Mouse (Mus musculus) intestine, embryonic 14.5 days (tissue): ENCODE data around the gene Disc1. TPM values are rescaled to one million over a fixed set of nuclear protein-coding genes. Genes with fewer than 3 reads are reported as not detected.
A peak's percentile ranks its signal among the peaks of the same experiment; 100 is the strongest.

Source experiments
- ATAC-seq: fragments of 200-750 bp; cut with Nextera tagmentation; replicated peaks from 2 replicates; pipeline ENCODE4 v1.8.0; 2017; ENCODE audit warnings: low read depth, moderate number of reproducible peaks, moderate TSS enrichment, moderate library complexity; ENCODE audit not compliant: low FRiP score, low TSS enrichment
- DNase-seq: peaks from one replicate; pipeline ENCODE4 v3.0.0-alpha.2; 2018; ENCODE audit warnings: low spot score
- H3K27ac ChIP-seq: fragments of 300-500 bp; sonication (generic); 2 replicates; pipeline ENCODE4 v1.5.1; 2014; ENCODE audit warnings: low read depth, mild to moderate bottlenecking, control low read depth
- H3K27me3 ChIP-seq: fragments of 300-500 bp; sonication (generic); replicated peaks from 2 replicates; pipeline ENCODE4 v1.6.1; 2014; ENCODE audit warnings: low read length, control low read depth; ENCODE audit not compliant: control insufficient read depth, insufficient read depth
- H3K36me3 ChIP-seq: fragments of 300-500 bp; sonication (generic); 2 replicates; pipeline ENCODE4 v1.6.1; 2014; ENCODE audit warnings: low read length, control low read depth; ENCODE audit not compliant: control insufficient read depth, insufficient read depth
- H3K4me1 ChIP-seq: fragments of 300-500 bp; sonication (generic); replicated peaks from 2 replicates; pipeline ENCODE4 v1.6.1; 2014; ENCODE audit warnings: low read length, control low read depth, mixed read lengths; ENCODE audit not compliant: control insufficient read depth, insufficient read depth
- H3K4me2 ChIP-seq: fragments of 300-500 bp; sonication (generic); 2 replicates; pipeline ENCODE4 v1.6.1; 2014; ENCODE audit warnings: low read length
- H3K4me3 ChIP-seq: fragments of 300-500 bp; sonication (generic); 2 replicates; pipeline ENCODE4 v1.5.1; 2014; ENCODE audit warnings: low read depth, low read length, control low read depth, mixed read lengths
- H3K9ac ChIP-seq: fragments of 300-500 bp; sonication (generic); 2 replicates; pipeline ENCODE4 v1.6.1; 2014; ENCODE audit warnings: mild to moderate bottlenecking, low read length
- H3K9me3 ChIP-seq: fragments of 300-500 bp; sonication (generic); 2 replicates; pipeline ENCODE4 v1.6.1; 2016; ENCODE audit warnings: low read length, control low read depth; ENCODE audit not compliant: control insufficient read depth
- WGBS: fragments of 180-500 bp; shearing (Covaris S2); extraction: QIAGEN DNeasy Blood & Tissue Kit; methylation state at CpG from one replicate; pipeline ENCODE4 v1.1.7; 2014; 5-methylcytosine and 5-hydroxymethylcytosine counted together
- polyA plus RNA-seq: library from polyadenylated mRNA; unstranded; fragments of >200 nt; fragmentation: Nextera tagmentation; extraction: Ambion mirVana; gene quantifications from 2 replicates; pipeline ENCODE4 v1.2.1, GENCODE M21; 2014

Gene Disc1
- polyA plus RNA-seq, 1 experiment from 2014 or later: 2.5 TPM

DNA sequence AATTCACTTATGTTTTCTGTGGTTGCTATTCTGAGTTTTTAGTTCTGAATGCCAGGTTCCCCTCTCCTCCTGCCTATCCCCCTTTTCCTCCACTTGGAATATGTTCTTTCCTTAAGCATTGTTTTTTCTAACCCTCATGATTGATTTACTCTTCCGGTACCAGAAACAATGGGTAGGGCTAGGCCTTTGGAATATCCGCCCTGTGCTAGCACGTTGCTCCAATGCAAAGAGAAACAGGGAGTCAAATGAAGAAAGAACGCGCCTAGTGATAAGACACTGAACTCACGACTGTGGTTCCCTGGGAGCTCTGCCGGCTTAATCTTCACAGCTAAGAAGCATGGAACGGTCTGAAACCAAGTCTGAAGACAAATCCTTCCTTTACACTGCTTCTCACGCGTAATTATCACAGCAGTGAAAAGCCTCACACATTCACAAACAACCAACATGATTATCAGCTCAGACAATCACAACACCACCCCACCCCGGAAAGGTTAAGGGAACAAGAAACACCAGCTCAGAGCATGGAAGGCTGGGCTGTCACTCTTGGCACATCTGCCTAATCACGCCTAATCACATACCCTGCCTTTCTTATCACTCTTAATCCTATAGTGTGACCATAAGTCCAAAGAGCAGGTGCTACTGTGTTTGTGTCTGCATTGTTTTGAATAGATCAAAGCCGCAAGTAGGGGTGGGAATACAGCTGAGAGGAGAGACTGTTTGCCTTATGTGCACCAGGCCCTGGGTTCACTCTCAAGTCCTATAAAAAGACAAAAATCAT, 218.3 kb downstream of the Disc1 start:
- no peaks in the 10 kb centered on the region for H3K36me3 ChIP-seq
- 0 out of 2 replicates have a peak, but pooled peaks cover 5% of the 10 kb centered on the region for H3K4me1 ChIP-seq
- peaks cover 6% of the 10 kb centered on the region; the same call in 1 of the 2 replicates for H3K9me3 ChIP-seq
- no peak overlapping the region for H3K9ac ChIP-seq
- H3K4me2 ChIP-seq: no peak overlapping the region
- H3K27ac ChIP-seq: peak overlapping the region; percentile 0; the same call in 1 of the 2 replicates
- 57% methylated on average over 13 of the region's 13 CpGs for WGBS
- no peak overlapping the region for H3K4me3 ChIP-seq
- no peaks in the 10 kb centered on the region for H3K27me3 ChIP-seq
- DNase-seq (no peak), ATAC-seq (no peak; the same call in 1 of the 2 replicates)

DNA sequence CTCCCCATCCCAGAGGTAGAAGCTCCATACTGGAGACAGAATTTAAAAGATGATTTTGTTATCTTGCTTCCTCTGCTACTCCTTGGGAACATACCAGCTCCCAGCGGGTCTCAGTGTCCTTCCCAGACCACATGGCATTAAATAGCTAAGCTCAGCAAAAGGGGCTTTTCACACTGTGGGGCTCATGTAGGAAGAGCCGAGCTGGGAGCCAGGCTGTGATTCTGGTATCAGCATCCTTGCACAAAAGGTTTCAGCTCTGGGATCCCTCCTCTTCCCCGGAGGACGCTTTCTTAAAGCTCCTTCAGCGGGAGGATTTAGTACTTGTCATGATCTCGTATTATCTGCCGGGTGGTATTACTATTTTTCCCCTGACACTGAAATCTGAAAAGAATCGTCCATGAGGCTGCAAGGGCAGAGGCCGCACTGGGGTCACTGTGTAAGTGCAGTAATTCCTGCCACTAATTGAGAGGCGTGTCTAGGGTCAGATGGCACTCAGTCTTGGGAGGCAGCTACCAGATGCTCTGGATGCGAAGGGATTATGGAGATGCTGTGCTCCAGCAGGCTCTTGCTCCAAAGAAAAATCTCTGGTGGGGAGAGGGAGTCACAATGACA, 223.2 kb downstream of the Disc1 start:
- ATAC-seq: no peak
- no peak overlapping the region for H3K4me2 ChIP-seq
- H3K27me3 ChIP-seq: no peaks in the 10 kb centered on the region
- no peak overlapping the region for H3K4me3 ChIP-seq
- no peaks in the 10 kb centered on the region; the same call in 1 of the 2 replicates for H3K4me1 ChIP-seq
- H3K36me3 ChIP-seq: no peaks in the 10 kb centered on the region
- no peak for DNase-seq
- H3K27ac ChIP-seq: no peak overlapping the region
- 20% methylated on average over 11 of the region's 11 CpGs for WGBS
- H3K9ac ChIP-seq: no peak overlapping the region
- H3K9me3 ChIP-seq: peaks cover 6% of the 10 kb centered on the region; the same call in 1 of the 2 replicates

DNA sequence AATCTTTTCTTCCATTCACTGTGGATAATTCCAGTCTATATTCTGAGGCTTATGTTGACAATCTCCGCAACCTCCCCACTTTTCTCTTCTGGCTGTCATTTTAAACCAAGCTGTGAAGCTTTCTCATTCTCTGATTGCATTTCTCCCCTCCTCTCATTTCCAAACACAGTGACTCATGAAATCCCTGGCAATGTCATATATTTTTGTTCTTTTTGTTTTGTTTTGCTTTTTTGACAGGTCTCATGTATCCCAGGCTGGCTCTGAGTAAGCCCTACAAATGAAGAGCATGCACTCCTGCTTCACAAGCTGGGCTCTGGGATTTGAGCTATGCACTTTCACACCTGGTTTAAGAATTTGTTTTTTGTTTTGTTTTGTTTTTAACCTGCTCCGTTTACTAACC, 225.2 kb downstream of the Disc1 start:
- Histone ChIP-seq H3K9me3 (peaks cover 6% of the 10 kb centered on the region; the same call in 1 of the 2 replicates), H3K27ac (no peak overlapping the region), H3K4me3 (no peak overlapping the region), H3K4me2 (no peak overlapping the region), H3K9ac (no peak overlapping the region), H3K27me3 (no peaks in the 10 kb centered on the region), H3K36me3 (no peaks in the 10 kb centered on the region), H3K4me1 (peaks cover 5% of the 10 kb centered on the region; the same call in 1 of the 2 replicates)
- ATAC-seq: no peak
- no peak for DNase-seq
- 90% methylated on average over 2 of the region's 2 CpGs for WGBS

DNA sequence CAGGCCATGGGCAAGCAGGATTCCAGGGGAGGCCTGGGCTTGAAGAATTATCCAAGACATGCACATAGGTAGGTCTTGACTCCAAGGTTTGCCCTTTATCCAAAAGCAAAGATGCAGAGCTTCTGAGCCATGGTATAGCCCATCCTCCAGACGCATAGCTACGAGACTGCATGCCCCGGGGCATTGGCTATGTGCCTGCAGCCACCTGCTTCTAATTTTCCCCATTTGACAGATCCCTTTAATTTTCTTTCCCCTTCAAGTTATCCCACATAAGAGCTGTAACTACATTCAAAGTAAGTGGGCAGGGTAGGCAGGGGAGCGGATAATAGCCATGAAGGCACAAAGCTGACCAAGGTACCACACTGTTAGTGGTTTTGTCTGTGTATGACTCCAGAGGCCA, 225.9 kb downstream of the Disc1 start:
- Histone ChIP-seq H3K4me3 (no peak overlapping the region), H3K9ac (no peak overlapping the region), H3K36me3 (no peaks in the 10 kb centered on the region), H3K4me1 (peaks cover 5% of the 10 kb centered on the region; the same call in 1 of the 2 replicates), H3K4me2 (no peak overlapping the region), H3K27me3 (no peaks in the 10 kb centered on the region), H3K27ac (no peak overlapping the region), H3K9me3 (peaks cover 5% of the 10 kb centered on the region; the same call in 1 of the 2 replicates)
- 85% methylated on average over 4 of the region's 4 CpGs for WGBS
- ATAC-seq (no peak), DNase-seq (no peak)

DNA sequence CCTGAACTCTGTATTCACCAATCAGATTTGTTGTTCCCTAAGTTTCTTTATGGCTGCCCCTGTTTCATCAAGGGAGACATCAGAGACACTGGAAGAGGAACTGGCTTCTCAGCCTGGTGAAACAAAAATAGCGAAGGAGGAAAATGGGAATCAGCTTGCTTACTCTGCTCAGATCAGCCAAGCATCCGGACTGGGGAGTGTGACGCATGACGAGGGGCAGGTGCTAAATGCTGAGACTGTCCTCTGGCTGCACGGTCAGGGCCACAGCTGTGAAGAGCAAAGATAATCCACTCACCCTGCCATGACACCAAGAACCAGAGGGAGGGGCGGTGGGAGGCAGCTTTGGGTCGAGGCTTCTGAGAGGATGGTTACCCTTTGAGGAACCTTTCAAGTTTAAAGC, 228.5 kb downstream of the Disc1 start:
- H3K36me3 ChIP-seq: no peaks in the 10 kb centered on the region
- H3K27ac ChIP-seq: no peak overlapping the region
- WGBS: 28% methylated on average over 7 of the region's 7 CpGs
- no peak overlapping the region for H3K9ac ChIP-seq
- H3K4me3 ChIP-seq: no peak overlapping the region
- peaks cover 9% of the 10 kb centered on the region; the same call in 1 of the 2 replicates for H3K4me1 ChIP-seq
- DNase-seq (no peak), ATAC-seq (0 out of 2 replicates have a peak, but pooled peaks have one; percentile 43)
- H3K27me3 ChIP-seq: no peaks in the 10 kb centered on the region
- H3K9me3 ChIP-seq: no peaks in the 10 kb centered on the region
- no peak overlapping the region for H3K4me2 ChIP-seq

DNA sequence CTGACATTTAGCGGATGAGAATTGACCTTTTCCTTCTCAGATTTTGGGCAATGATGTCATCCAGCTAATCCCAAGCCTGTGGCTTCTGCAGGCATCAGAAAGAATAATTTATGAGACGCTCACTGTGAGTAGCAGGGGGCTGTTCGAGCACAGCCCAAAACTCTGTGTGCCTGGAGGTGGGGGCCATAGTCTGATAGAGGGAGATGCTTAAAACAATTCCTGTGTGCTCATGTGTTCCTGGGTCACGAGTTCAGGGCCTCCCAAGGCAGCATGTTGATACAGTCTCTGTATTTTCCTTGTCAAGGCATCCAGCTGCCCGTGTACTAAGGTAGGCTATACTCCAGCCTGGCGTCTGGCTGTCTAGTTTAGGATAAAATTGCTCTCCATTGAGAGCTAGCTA, 229.5 kb downstream of the Disc1 start:
- Histone ChIP-seq H3K4me3 (no peak overlapping the region), H3K27me3 (no peaks in the 10 kb centered on the region), H3K4me2 (no peak overlapping the region), H3K27ac (no peak overlapping the region), H3K9me3 (no peaks in the 10 kb centered on the region), H3K36me3 (no peaks in the 10 kb centered on the region), H3K9ac (no peak overlapping the region), H3K4me1 (peaks cover 17% of the 10 kb centered on the region)
- WGBS: 68% methylated on average over 6 of the region's 6 CpGs
- ATAC-seq: no peak
- DNase-seq: no peak

DNA sequence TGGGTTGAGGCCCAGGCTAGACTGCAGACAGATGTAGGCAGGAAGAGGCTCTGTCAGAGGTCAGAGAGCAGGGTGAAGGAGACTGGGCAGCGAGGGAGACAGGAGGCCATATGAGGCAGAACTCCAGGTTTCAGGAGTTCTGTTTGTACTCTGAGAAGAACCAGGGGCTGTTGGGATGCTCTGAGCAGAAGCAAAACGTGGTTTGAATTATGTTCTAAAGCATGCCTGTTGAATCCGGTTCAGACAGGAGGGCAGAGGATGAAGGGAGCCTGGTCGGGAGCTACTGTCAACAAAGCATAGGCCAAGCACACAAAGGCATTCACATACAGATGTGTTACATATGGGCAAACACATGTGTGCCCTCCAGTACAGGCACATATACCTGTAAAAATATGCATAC, 230.9 kb downstream of the Disc1 start:
- WGBS: 43% methylated on average over 4 of the region's 4 CpGs
- DNase-seq: no peak

DNA sequence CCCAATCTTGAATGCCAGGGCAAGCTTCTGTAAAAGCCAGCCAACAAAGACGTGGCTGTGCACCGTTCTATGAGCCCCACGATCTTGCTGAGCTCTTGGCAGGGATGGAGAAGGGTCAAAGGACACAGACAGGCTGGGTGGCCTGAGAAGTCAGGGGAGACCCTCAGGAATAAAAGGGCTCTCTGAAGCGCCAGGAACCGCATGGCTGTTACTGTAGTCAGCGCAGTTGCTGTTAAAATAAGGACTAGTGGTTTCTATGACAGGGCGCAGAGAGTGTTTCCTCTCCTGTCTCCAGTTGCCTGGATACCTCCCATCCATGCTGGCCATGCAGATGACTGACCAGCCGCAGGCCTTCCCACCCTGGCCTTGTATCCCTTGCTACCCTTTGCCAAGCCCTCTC, 231.4 kb downstream of the Disc1 start:
- ATAC-seq: no peak
- Histone ChIP-seq H3K27ac (no peak overlapping the region), H3K9me3 (no peaks in the 10 kb centered on the region), H3K27me3 (no peaks in the 10 kb centered on the region), H3K4me1 (peaks cover 17% of the 10 kb centered on the region), H3K36me3 (no peaks in the 10 kb centered on the region), H3K4me2 (no peak overlapping the region), H3K4me3 (no peak overlapping the region), H3K9ac (no peak overlapping the region)
- 72% methylated on average over 8 of the region's 8 CpGs for WGBS
- DNase-seq: no peak

More for the DNA sequence above, 230.9 kb downstream of the Disc1 start:
- H3K4me2 ChIP-seq: no peak overlapping the region
- H3K4me1 ChIP-seq: peaks cover 17% of the 10 kb centered on the region
- no peak overlapping the region for H3K4me3 ChIP-seq
- no peaks in the 10 kb centered on the region for H3K9me3 ChIP-seq
- H3K9ac ChIP-seq: no peak overlapping the region
- H3K36me3 ChIP-seq: no peaks in the 10 kb centered on the region
- no peaks in the 10 kb centered on the region for H3K27me3 ChIP-seq
- H3K27ac ChIP-seq: no peak overlapping the region
- ATAC-seq: no peak
